ENCODE assay signal across 20 mouse cellular contexts in genomic region chr12:116293599-116294292, GRCm38 (mm10). TPM values are rescaled to one million over a fixed set of nuclear protein-coding genes. Genes with fewer than 3 reads are reported as not detected.
DNase-seq lines count a peak whose midpoint lies in the region; ATAC-seq and TF ChIP-seq lines count a peak whose summit lies in the region.
"Had no signal": no experiment of that assay in that cellular context is flagged by ENCODE, and none has a peak within 500 bp of the region (broad histone marks: within the 10 kb centered on the region; RNA-seq: fewer than 3 reads in every experiment).

No protein-coding gene starts in this region.

- ATAC-seq in frontal cortex, adult (ENCODE audit: low TSS enrichment) = peak; percentile 69
- ATAC-seq: intestine, embryonic 15.5 days had no signal

- H3K4me3 ChIP-seq in cortical plate, adult 2 months (ENCODE audit: insufficient read depth, low read length) = no peak overlapping the region
- H3K4me3 ChIP-seq: embryonic facial prominence, embryonic 12.5 days; forebrain, embryonic 12.5 days; intestine, embryonic 15.5 days had no signal

- peaks cover 1% of the 10 kb centered on the region; the same call in 1 of the 2 replicates for H3K4me1 ChIP-seq in cortical plate, adult 2 months (ENCODE audit: control insufficient read depth, insufficient read depth, low read length)
- H3K4me1 ChIP-seq: embryonic facial prominence, embryonic 12.5 days; forebrain, embryonic 12.5 days; intestine, embryonic 15.5 days had no signal

- no peak for DNase-seq in frontal cortex, postnatal 10 days (ENCODE audit: low spot score in 2 of 2)
- peak; percentile 18 for DNase-seq in layer of hippocampus, adult 11-12 months (ENCODE audit: low spot score)
- DNase-seq in layer of hippocampus, postnatal 25 days (ENCODE audit: extremely low spot score in 1 of 2, low spot score in 1 of 2) = no peak
- DNase-seq in 416B (ENCODE audit: low read depth) = peak; percentile 70
- DNase-seq in embryo, embryonic 10 days (ENCODE audit: low spot score) = no peak
- no peak for DNase-seq in cerebellum, adult 11-12 months
- DNase-seq: cerebellum, postnatal 10 days; gastrocnemius, postnatal 10 days; lung, embryonic 14.5 days had no signal

- TF ChIP-seq POLR2A in cortical plate, adult 2 months (IDR thresholded peaks at IDR 0.05; ENCODE audit: extremely low read depth, insufficient read depth, low read length) = no peak

- H3K27ac ChIP-seq in cortical plate, adult 2 months (ENCODE audit: insufficient read depth, low read length) = peak overlapping the region; percentile 92
- H3K27ac ChIP-seq: embryonic facial prominence, embryonic 12.5 days; forebrain, embryonic 12.5 days; intestine, embryonic 15.5 days had no signal

- no peak for TF ChIP-seq CTCF in cortical plate, adult 2 months (IDR thresholded peaks at IDR 0.05; ENCODE audit: extremely low read depth, insufficient read depth, low read length)

RNA-seq across cellular contexts. Expression of gene Esyt2, which starts 12.8 kb away (rescaled TPM):
- 10 to 100 TPM; 58.1 to 71.6 TPM for total RNA-seq in layer of hippocampus, postnatal 25 days (2021)
- 15.8 and 17.2 TPM in 2 replicates for polyA plus RNA-seq in cortical plate, adult 2 months (2012; rRNA removed)

RNA-seq across cellular contexts. Expression of gene Gm11027, which starts 18.6 kb away (rescaled TPM):
- not detected for total RNA-seq in layer of hippocampus, postnatal 25 days (2021)
- not detected in 2 replicates for polyA plus RNA-seq in cortical plate, adult 2 months (2012; rRNA removed)
- total RNA-seq: adrenal gland, adult 18-20 months; gastrocnemius, postnatal 10 days; hematopoietic stem cell, adult 5-6 weeks; layer of hippocampus, adult 18-20 months; megakaryocyte, adult 5-6 weeks had no signal
- polyA plus RNA-seq: embryonic facial prominence, embryonic 12.5 days; forebrain, embryonic 12.5 days; intestine, embryonic 15.5 days; limb, embryonic 14.5 days; lung, embryonic 14.5 days; testis, adult 2 months had no signal

RNA-seq across cellular contexts. Expression of gene Wdr60, which starts 30.9 kb away (rescaled TPM):
- 10 to 100 TPM; 14.7 to 16.9 TPM for total RNA-seq in layer of hippocampus, postnatal 25 days (2021)
- 18.5 and 24.4 TPM in 2 replicates for polyA plus RNA-seq in cortical plate, adult 2 months (2012; rRNA removed)

Comparison
In these comparisons a context has a peak if more than half of its experiments do, and no peak if none do; other contexts are left out.
1. DNase-seq: peak in layer of hippocampus, adult 11-12 months (single experiment) and 416B (single experiment); none in frontal cortex, postnatal 10 days (0 of 2), layer of hippocampus, postnatal 25 days (0 of 2), embryo, embryonic 10 days (single experiment) and cerebellum, adult 11-12 months (single experiment).